Mouse (Mus musculus) heart, adult 2 months (tissue): Measurements from ENCODE around the gene Wif1. TPM values are rescaled to one million over a fixed set of nuclear protein-coding genes. Genes with fewer than 3 reads are reported as not detected.
A peak's percentile ranks its signal among the peaks of the same experiment; 100 is the strongest.

ENCODE experiments used
- DNase-seq, 2 experiments: peaks; one replicate each; pipeline ENCODE4 v3.0.0; 2021
- H3K27ac ChIP-seq: fragments of 200-600 bp; 2 replicates; pipeline ENCODE4 v1.8.1; 2022
- H3K27me3 ChIP-seq: fragments of 200-500 bp; 2 replicates; pipeline ENCODE4 v1.6.1; 2012; ENCODE audit warnings: mild to moderate bottlenecking, low read length, inconsistent platforms, mixed read lengths; ENCODE audit not compliant: control insufficient read depth, insufficient read depth
- H3K36me3 ChIP-seq: fragments of 200-500 bp; 2 replicates; pipeline ENCODE4 v1.6.1; 2012; ENCODE audit warnings: low read length, inconsistent platforms; ENCODE audit not compliant: control insufficient read depth, insufficient read depth
- H3K4me1 ChIP-seq: fragments of 200-500 bp; 2 replicates; pipeline ENCODE4 v1.6.1; 2011; ENCODE audit warnings: low read length; ENCODE audit not compliant: control insufficient read depth, insufficient read depth
- H3K4me3 ChIP-seq: fragments of 200-600 bp; 2 replicates; pipeline ENCODE4 v1.8.1; 2022
- H3K79me2 ChIP-seq: fragments of 200-500 bp; replicated peaks from 2 replicates; pipeline ENCODE4 v1.6.1; 2012; ENCODE audit warnings: mild to moderate bottlenecking, inconsistent platforms, low read length, moderate library complexity, mixed read lengths; ENCODE audit not compliant: control insufficient read depth, insufficient read depth
- H3K9ac ChIP-seq: fragments of 200-500 bp; 2 replicates; pipeline ENCODE4 v1.6.1; 2012; ENCODE audit warnings: low read depth, mild to moderate bottlenecking, control low read depth, inconsistent platforms, low read length, mixed read lengths
- CTCF ChIP-seq: fragments of 200-600 bp; IDR thresholded peaks from 2 replicates; pipeline ENCODE4 v1.8.1; 2022; ENCODE audit warnings: antibody characterized with exemption, mild to moderate bottlenecking, moderate library complexity
- EP300 ChIP-seq: fragments of 200-500 bp; IDR thresholded peaks from 2 replicates; pipeline ENCODE4 v1.6.1; 2011; ENCODE audit warnings: low read depth, low read length, control low read depth; ENCODE audit not compliant: insufficient read depth
- POLR2A ChIP-seq: fragments of 200-500 bp; IDR thresholded peaks from 2 replicates; pipeline ENCODE4 v1.6.1; 2011; ENCODE audit warnings: mild to moderate bottlenecking, low read depth, low read length, control low read depth; ENCODE audit not compliant: insufficient read depth
- WGBS: fragments of 180-500 bp; shearing (Covaris S2); methylation state at CpG from one replicate; pipeline ENCODE4 v1.1.7; 2018; 5-methylcytosine and 5-hydroxymethylcytosine counted together
- intact Hi-C: fragments of 180-260 bp; cut with DNase I; formaldehyde crosslinking; loops from one replicate; pipeline ENCODE4 v1.15.1; 2025
- polyA plus RNA-seq: library from polyadenylated mRNA; depleted of rRNA; stranded (reverse); fragments of >200 nt; gene quantifications from 2 replicates; pipeline ENCODE4 v1.2.3, GENCODE M21; 2012
- total RNA-seq, 2 experiments: library from RNA; stranded (reverse); gene quantifications; 2 replicates each; pipeline ENCODE4 v1.2.3; 2021

The Wif1 gene
- total and polyA plus RNA-seq, 3 experiments: 2.0 to 8.6 (median 2.4) TPM

DNA sequence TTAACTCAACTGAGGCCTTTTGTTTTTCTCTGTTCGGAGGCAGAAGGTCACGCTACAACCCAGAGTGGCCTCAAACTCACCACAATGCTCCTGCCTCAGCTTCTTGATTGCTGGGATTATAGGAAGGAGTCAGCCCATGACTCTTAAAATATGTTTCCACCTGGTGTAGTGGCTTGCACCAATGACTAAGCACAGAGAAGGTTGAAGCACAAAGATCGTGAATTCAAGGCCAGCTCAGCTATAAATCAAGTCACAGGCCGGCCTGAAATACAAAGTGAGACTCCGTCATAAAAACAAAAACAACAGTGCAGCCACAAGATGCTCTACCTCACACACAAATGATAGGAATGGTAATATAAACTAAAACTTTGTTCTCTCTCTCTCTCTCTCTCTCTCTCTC, 10.8 kb upstream of the Wif1 start:
- no peaks in the 10 kb centered on the region for H3K27me3 ChIP-seq

DNA sequence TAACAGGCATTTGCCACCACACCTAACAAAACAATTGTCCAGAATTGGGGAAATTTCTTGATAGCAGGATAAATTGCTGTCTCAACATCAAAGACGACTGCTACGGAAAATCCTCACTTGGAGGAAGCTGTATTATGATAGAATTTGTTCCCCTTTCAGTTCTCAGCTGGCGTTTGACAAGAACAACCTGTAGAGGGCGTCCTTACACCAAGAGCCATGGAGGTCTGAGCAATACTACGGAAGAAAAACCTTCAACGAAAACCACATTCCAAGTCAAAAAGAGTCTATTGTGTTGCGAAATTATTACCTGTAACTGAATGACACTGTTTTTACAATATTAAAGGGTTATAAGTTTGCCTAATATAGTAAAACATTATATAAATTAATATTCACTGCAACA, 2.0 kb upstream of the Wif1 start:
- no peak for TF ChIP-seq EP300
- peak; percentile 69 for TF ChIP-seq CTCF
- Histone ChIP-seq H3K4me3 (no peak overlapping the region), H3K9ac (no peak overlapping the region), H3K4me1 (no peaks in the 10 kb centered on the region; the same call in 1 of the 2 replicates), H3K27ac (no peak overlapping the region), H3K36me3 (no peaks in the 10 kb centered on the region), H3K27me3 (peaks cover 1% of the 10 kb centered on the region; the same call in 1 of the 2 replicates), H3K79me2 (no peaks in the 10 kb centered on the region)
- 15% methylated on average over 7 of the region's 7 CpGs for WGBS
- no peak for DNase-seq
- intact Hi-C loops: loop anchor here (2.0 to 5.0 kb wide), 2 partner anchors 53 to 160 kb away; partner anchors contain the start of gene Lemd3

More for the DNA sequence above, 10.8 kb upstream of the Wif1 start:
- intact Hi-C loops: no loop called here
- Histone ChIP-seq H3K4me1 (no peaks in the 10 kb centered on the region), H3K4me3 (no peak overlapping the region), H3K79me2 (no peaks in the 10 kb centered on the region), H3K27ac (no peak overlapping the region), H3K9ac (no peak overlapping the region), H3K36me3 (no peaks in the 10 kb centered on the region)
- no peak for DNase-seq
- 79% methylated on average over 5 of the region's 5 CpGs for WGBS
- TF ChIP-seq POLR2A: no peak
- no peak for TF ChIP-seq CTCF
- TF ChIP-seq EP300: no peak

DNA sequence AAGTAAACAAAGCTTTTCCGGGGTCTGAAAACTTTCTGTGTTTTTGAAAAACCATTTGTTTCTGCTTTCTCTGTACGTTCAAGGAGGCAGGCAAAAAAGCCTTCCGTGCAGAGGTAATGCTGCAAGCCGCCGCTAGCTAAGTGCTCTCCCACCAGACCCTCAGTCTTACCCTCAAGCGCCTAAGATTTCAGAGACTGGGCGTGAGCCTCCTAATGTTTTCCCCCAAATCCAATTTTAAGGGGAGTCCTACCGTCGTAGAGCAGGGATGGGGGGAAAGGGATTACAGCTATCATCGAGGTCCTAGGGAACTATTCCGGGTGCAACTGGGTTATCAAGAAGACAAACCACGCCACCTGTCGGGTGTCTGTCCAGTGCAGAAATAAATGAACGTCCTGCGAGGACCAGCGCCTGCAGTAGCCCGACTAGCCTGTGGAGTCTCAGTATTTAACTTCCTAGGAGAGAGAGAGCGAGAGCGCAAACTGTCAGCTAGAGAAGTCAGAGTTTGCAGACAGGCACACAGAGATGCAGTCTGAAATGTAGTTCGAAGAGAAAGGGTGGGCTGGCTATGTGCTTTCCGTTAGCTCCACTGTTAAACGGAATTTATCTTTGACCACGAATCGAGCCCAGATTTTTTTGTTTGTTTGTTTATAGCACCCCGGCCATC, 500 bp upstream of the Wif1 start:
- Histone ChIP-seq H3K36me3 (no peaks in the 10 kb centered on the region), H3K4me3 (peak overlapping the region; percentile 58), H3K79me2 (no peaks in the 10 kb centered on the region), H3K9ac (peak overlapping the region; percentile 18; the same call in 1 of the 2 replicates), H3K4me1 (no peaks in the 10 kb centered on the region; the same call in 1 of the 2 replicates), H3K27ac (no peak overlapping the region), H3K27me3 (peaks cover 1% of the 10 kb centered on the region; the same call in 1 of the 2 replicates)
- WGBS: under 1% methylated on average over 25 of the region's 25 CpGs
- peak; percentile 73 to 76 for DNase-seq
- TF ChIP-seq EP300 (0 out of 2 replicates have a peak, but pooled peaks have one; percentile 39), POLR2A (no peak), CTCF (peak; percentile 48)
- intact Hi-C loops: loop anchor here (1.0 to 5.0 kb wide), 3 partner anchors 54 to 161 kb away; partner anchors contain the start of gene Lemd3

DNA sequence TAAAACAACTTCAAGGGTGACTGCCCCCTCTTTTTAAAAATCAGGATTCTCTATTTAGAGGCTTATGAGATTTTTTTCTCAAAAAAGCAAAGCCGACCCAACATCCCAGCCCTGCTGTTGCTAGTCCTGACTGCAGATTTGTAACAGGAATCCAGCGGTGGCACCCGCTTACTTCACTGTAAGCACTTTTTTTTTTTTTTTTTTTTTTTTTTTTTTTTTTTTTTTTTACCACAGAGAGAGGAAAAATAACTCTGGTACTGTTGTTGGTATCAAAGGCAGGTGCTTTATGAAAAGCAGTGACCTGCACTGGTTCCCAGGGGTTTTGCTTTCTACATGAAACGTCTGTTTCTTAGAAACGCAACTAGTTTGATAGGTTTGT, 798 bp downstream of the Wif1 start:
- H3K27ac ChIP-seq: no peak overlapping the region
- DNase-seq: no peak
- 0 out of 2 replicates have a peak, but pooled peaks cover 1% of the 10 kb centered on the region for H3K27me3 ChIP-seq
- intact Hi-C loops: loop anchor here (1.0 to 5.0 kb wide), 2 partner anchors 162 to 222 kb away; no protein-coding TSS in a partner anchor
- no peaks in the 10 kb centered on the region for H3K36me3 ChIP-seq
- no peak overlapping the region for H3K9ac ChIP-seq
- 21% methylated on average over 5 of the region's 5 CpGs for WGBS
- no peaks in the 10 kb centered on the region for H3K79me2 ChIP-seq
- H3K4me3 ChIP-seq: no peak overlapping the region
- TF ChIP-seq EP300 (no peak), CTCF (no peak), POLR2A (no peak)
- H3K4me1 ChIP-seq: no peaks in the 10 kb centered on the region; the same call in 1 of the 2 replicates

DNA sequence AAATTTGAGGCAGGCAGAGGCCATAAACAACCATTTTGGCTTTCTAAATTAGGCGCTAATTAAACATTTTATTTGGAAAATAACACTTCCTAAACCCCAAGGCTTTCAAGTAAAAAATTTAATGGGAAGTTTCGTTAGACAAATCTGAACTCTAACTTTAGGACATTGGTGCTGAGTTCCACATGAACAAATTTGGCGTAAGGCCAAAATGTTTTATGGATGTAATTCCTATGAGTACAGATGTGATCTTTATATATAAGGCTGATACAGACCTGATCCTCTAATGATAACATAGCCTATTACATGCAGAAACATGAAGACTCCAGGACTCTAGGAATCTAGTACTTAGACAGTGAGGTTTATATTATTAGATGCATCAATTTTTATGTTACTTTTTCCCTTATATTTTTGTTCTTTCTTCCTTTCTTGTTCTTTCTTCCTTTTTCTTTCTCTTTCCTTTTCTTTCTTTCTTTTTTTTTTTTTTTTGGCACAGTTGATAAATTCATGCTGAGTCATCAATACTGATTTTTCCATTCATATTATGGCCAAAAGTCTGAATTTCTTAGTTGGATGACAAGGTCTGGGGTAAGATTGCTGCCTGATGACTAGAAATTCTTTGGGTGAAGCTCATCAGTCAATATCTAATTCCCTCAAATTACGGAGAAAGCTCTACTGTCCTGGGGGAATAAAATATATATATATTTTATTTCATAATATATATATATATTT, 5.0 kb downstream of the Wif1 start:
- no peak overlapping the region for H3K4me3 ChIP-seq
- no peaks in the 10 kb centered on the region for H3K79me2 ChIP-seq
- intact Hi-C loops: no loop called here
- no peaks in the 10 kb centered on the region for H3K4me1 ChIP-seq
- H3K36me3 ChIP-seq: no peaks in the 10 kb centered on the region
- 91% methylated on average over 4 of the region's 4 CpGs for WGBS
- no peak for DNase-seq
- H3K9ac ChIP-seq: no peak overlapping the region
- TF ChIP-seq CTCF (no peak), POLR2A (no peak), EP300 (no peak)
- 0 out of 2 replicates have a peak, but pooled peaks cover 1% of the 10 kb centered on the region for H3K27me3 ChIP-seq
- H3K27ac ChIP-seq: no peak overlapping the region
